Mouse (Mus musculus) MEL (cell line): ENCODE results near the gene Usp22.

Source experiments
- CTCF ChIP-seq, 3 experiments: IDR thresholded peaks in 2 of 3; conservative IDR thresholded peaks in 1 of 3; 2 replicates each; pipeline ENCODE4 v1.5.1; 2011 to 2012; ENCODE audit warnings: low read length in 3 of 3, low read depth in 2 of 3, mild to moderate bottlenecking in 2 of 3, improper control_type of control experiment in 1 of 3, inconsistent platforms in 1 of 3, mixed read lengths in 1 of 3, moderate library complexity in 1 of 3; ENCODE audit not compliant: control insufficient read depth in 1 of 3, insufficient read depth in 1 of 3, poor library complexity in 1 of 3, severe bottlenecking in 1 of 3
- E2F4 ChIP-seq: IDR thresholded peaks from 2 replicates; pipeline ENCODE4 v1.6.1; 2011; ENCODE audit warnings: low read depth, low read length, improper control_type of control experiment, borderline replicate concordance
- EP300 ChIP-seq, 2 experiments: IDR thresholded peaks; 2 replicates each; pipeline ENCODE4 v1.6.1; 2011; ENCODE audit warnings: improper control_type of control experiment in 2 of 2, low read length in 2 of 2, low read depth in 1 of 2, mild to moderate bottlenecking in 1 of 2
- NELFE ChIP-seq: IDR thresholded peaks from 2 replicates; pipeline ENCODE4 v1.6.1; 2011; ENCODE audit warnings: low read depth, low read length, improper control_type of control experiment
- POLR2A ChIP-seq, 2 experiments: IDR thresholded peaks; 2 replicates each; pipeline ENCODE4 v1.6.1; 2011 to 2012; ENCODE audit warnings: low read length in 2 of 2, mild to moderate bottlenecking in 2 of 2, control low read depth in 1 of 2, improper control_type of control experiment in 1 of 2, low read depth in 1 of 2, moderate library complexity in 1 of 2; ENCODE audit not compliant: control insufficient read depth in 1 of 2, insufficient read depth in 1 of 2, poor library complexity in 1 of 2
- POLR2AphosphoS2 ChIP-seq: IDR thresholded peaks from 2 replicates; pipeline ENCODE4 v1.6.1; 2011; ENCODE audit warnings: low read length, improper control_type of control experiment
- ZC3H11A ChIP-seq: IDR thresholded peaks from 2 replicates; pipeline ENCODE4 v1.6.1; 2012; ENCODE audit warnings: low read depth, mild to moderate bottlenecking, inconsistent platforms, low read length, improper control_type of control experiment

DNA sequence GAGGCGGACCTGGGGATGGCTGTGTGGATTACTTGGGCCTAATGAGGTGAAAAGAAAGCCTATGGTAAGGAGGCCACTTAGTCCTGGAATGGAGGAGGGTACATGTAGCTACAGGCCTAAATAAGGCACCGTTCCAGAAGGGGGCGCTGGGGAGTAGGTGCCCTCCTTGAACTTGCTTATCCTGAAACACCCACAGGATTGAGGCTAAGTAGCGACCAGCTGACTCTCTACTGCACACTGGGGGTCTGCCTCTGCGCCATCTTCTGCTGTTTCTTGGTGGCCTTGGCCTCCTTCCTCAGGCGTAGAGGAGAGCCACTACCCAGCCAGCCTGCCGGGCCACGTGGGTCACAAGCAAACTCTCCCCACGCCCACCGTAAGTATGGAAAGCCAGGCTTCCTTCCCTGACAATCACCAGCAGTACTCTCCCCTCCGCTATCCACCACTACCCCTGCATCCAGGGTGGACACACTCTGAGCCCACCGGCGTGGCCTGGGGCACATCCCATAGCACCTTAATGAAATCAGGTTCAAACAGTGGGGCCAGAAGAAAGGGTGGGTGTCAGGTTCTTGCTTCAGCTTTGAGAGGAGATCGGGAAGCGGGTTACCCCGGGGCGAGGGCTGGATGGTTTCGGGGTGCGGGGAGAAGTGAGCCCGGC is 28.1 kb downstream of the Usp22 start:
- TF ChIP-seq POLR2AphosphoS2 (no peak), CTCF (IDR thresholded peaks at IDR 0.05 in 2 of 3, conservative IDR thresholded peaks at IDR 0.05 in 1 of 3; ENCODE audit: control insufficient read depth in 1 of 3, insufficient read depth in 1 of 3, low read depth in 2 of 3, low read length in 3 of 3, poor library complexity in 1 of 3, severe bottlenecking in 1 of 3) (peak; percentile 66 to 70 (median 67)), ZC3H11A (no peak), EP300 (IDR thresholded peaks at IDR 0.05; ENCODE audit: low read depth in 1 of 2, low read length in 2 of 2) (no peak), NELFE (no peak), POLR2A (IDR thresholded peaks at IDR 0.05; ENCODE audit: control insufficient read depth in 1 of 2, insufficient read depth in 1 of 2, low read depth in 1 of 2, low read length in 2 of 2, poor library complexity in 1 of 2) (no peak), E2F4 (no peak)
